Mouse (Mus musculus): ENCODE results near the gene Ankrd22.
"Not testable (repeated sequence)": the region's sequence is repeated elsewhere in the genome, so short reads cannot be mapped to it uniquely, and the experiment has no call there.

Gene Ankrd22

DNA sequence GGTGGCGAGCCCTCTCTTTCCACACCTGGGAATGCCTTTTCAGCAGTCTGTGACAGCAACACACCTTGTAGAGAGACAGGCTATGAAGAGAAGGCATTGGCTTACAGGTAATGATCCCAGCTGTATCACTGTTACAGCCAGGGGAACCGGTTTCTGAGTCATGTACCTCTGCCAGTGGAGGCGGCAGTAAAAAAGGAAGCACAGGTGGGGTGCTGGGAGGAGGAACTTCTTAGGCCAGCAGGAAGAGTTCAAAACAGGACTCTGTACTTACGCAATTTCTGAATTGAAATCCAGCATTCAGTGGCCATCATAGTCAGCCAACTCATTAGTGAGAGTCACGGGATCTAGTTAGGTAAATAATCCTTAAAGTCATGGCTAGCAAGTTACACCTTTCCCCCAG, at the start of gene Ankrd22:
Gene Ankrd22 (minus strand): TSS at position 163 of the 400 bp plus-strand sequence.
- no peak for DNase-seq (ENCODE audit: low spot score)

DNA sequence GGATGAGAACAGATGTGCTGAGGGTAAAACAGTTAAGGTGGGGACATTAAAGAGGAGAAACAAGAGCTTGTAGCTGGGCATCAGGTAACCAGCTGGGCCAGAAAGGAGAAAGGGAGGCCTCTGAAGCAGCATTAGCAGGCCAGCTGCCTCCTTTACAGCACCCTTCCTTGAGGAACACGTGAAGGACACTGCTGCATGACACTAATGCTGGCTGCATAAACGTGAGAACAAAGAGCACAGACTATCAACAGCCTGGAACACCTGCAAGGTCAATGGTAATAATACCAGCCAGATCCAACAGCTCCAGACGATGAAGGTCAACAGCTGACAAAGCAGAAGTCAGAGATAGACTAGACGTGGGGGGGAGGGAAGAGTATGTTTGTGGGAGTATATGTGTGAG, 48.3 kb upstream of the Ankrd22 start:
- DNase-seq (ENCODE audit: low spot score) = no peak

DNA sequence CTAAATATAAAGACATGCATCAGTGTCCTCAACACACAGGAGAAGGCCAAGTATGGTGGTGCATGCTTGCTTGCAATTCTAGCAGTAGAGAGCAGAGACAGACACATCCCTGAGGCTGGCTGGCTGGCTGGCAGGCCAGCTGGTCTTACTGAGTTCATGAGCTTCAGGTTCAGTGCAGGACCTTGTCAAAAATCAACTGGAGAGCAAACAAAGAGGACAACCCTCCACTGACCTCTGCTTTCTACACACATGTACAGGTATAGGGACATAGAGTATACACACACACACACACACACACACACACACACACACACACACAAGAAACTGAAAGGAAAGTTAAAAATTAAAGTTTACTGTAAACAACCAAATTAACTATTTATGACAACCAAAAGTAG, 47.4 kb upstream of the Ankrd22 start:
- no peak for DNase-seq (ENCODE audit: low spot score)

DNA sequence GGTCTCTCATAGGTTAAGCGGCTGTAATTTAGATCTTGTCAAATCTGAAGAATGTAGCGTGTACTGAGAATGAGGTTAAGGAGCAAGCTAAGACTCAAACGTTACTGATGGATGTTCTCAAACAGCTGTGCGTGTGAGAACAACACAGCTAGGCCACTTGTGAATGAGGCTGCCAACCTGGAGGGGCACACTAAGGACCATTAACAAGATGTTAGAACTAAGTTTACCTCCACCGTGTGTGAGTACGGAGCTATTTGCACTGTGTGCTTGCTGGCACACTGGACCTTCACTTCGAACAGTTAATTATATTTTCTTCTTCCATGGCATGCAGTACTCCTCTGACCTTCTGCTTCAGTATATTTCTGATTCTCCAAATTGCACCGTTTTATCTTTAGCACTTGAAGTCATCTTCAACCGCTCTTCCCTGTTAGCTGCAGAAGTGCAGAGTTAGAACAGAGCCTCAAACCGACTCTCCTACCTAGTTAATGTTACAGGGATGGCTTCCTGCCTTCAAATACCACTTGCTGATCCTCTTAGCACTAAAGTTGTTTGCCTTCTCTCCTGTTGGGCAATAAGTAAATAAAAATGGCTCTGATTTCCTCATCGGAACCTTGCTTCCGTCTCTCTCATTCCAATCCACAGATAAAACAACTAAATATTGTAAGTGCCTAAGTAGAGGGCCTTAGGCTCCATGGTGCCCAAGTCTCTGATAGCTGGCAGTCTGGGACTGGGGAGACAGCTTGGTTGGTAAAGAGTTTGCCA, 46.8 kb upstream of the Ankrd22 start:
- DNase-seq (ENCODE audit: low spot score) = no peak

DNA sequence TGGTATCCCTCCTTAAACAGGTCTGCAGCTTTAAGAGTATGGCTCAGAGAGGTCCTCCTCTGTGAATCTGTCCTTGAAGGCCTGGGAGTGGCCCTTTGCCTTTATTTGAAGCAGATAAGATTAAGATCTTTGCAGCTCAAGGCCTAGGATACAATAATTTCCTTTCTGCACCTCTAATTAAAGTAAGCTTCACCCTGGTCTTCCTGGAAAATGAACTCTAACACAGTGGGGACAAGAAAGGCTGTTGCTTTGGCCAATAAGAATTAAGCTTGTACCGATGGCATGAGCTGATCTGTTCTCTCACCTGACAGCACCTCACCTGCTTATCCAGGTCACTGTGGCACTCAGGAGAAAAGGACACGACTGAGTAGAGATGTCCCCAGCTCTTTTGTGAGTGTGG, 45.0 kb upstream of the Ankrd22 start:
- DNase-seq (ENCODE audit: low spot score) = no peak

DNA sequence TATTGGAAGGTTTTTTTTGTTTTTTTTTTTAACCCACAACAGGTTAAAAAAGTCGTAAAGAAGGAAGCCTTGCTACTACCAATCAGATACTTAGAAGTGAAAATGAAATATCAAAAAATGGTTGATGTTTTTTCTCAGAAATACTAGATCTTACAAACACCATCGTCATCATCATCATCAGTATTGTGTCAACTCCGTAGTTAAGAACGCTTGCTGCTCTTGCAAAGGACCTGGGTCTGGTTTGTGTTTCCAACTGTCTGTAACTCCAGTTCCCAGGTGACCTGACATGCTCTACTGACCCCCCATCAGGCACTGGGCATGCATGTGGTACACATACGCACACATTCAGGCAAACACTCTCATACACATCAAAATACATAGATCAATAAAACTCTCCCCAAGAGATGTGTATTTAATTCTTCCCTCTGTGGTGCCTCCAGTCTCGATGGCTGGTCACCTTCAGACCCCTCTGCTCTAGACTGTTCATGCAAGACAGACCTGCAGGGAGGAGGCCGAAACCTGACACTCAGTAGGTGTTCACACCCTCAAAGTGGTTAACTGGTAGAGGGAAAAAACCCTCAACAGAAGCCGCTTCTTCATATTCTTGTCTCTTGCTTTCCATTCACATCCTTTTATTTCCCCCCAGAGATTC, 44.2 kb upstream of the Ankrd22 start:
- no peak for DNase-seq (ENCODE audit: low spot score)

DNA sequence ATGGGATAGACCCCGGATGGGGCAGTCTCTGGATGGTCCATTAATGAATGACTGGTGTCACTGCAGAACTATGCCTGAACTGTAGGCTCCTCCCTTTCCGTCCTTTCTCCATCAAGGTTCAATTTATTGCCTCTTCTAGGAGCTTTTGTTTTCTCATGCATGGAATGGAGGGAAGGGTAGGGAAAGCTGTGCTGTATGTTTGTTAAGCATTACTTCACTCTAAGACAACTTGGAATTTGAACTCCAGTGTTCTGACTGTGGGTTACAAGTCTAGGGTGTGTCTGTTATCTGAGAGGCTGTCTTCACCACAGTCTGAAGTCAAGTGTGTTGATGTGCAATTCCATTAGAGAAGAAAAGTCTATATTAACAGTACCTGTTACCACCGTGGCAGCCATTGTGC, 43.2 kb upstream of the Ankrd22 start:
- DNase-seq (ENCODE audit: low spot score) = no peak

DNA sequence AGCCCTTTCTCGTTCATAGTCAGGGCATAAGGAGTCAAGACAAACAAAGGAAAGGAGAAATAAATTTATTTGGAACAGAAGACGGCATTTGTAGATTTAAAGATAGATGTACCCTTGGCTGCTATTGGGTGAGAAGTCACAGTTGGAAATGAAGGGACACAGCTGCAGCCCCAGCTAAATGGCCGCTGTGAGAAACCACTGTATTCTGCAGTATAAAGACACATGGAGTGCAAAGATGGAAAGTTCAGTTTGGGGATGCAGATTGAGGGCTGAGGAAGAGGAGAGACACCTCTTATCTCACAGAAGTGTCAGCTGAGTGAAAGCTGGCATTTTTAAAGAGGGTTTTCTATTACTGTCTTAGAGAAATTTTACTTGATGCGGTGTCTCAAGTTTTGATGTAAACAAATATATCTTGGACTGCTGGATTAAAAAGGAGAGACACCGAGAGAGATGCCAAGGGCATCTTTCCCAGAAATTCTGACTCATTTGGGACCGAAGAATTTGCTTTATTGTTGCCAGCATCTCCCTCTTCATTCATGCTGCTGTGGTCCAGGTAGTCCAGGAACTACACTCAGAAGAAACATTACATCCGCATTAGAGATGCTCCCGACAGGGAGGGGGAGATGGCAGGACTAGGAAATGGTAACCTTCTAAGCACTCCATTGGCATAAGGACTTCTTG, 41.0 kb upstream of the Ankrd22 start:
- no peak for DNase-seq (ENCODE audit: low spot score)

DNA sequence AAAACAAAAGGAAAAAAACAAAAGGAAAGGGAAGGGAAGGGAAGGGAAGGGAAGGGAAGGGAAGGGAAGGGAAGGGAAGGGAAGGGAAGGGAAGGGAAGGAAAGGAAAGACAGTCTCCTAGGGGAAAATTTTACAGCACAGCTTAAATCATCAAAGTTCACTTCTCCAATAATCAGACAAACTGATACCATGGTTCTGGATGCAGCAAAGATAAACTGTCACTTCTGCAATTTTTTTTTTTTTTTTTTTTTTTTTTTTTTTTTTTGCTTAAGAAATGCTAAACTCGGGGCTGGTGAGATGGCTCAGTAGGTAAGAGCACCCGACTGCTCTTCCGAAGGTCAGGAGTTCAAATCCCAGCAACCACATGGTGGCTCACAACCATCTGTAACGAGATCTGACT, 40.3 kb upstream of the Ankrd22 start:
- DNase-seq (ENCODE audit: low spot score) = not testable (repeated sequence)

DNA sequence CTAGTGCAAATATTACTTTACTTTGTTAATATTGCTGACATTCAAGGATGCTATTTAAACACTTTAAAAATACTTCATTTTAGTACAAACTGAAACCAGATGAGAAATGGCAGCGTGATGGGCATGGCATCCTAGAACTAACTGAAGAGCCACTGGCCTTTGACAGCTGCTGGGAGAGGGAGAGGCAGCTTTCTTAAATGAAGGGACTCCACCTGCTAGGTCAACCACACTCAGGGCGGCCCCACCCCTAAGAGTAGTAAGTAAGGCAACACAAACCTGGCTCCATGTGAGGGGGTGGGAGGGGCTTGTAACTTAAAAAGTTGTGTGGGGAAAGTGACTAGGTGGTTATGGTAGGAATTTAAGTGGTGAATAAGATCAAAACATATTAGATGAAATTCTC, 36.8 kb upstream of the Ankrd22 start:
- peak; percentile 45 for DNase-seq (ENCODE audit: low spot score)

DNA sequence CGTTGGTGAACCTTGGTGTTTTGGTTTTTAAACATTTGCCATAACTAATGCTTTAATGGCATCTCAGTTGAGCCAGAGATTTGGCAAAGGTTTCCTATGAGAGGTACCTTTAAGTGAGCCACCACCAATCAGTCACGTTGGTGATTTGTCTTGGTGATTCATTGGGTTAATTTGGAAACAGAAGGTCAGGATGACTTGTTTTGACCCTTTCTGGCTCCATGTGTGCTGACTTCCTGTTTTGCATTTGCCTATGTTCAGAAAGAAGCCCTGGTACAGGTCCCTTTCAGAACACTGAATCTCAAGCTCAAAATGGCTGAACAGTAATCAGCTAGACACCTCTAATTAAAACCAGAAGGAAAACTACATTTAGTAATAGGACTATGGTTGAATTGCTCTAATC, 33.6 kb upstream of the Ankrd22 start:
- DNase-seq (ENCODE audit: low spot score) = no peak

DNA sequence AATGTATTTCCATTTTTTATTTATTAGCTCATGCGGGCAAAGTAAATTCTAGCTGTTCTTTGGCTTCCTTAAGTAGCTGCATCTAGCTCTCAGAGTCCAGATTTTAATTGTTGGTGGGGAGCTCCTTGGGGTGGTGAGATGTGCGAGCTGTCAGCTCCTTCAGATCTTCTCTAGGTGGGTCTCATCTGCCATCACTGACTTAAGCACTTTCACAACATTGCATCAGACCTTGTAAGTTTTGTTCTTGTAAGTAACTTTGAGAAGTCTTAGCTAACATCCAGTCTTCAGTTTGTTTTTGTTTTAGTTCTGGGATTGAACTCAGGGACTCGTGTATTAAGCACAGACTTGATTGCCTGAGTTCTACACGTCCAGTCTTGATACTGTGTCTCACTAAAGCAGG, 33.0 kb upstream of the Ankrd22 start:
- no peak for DNase-seq (ENCODE audit: low spot score)

DNA sequence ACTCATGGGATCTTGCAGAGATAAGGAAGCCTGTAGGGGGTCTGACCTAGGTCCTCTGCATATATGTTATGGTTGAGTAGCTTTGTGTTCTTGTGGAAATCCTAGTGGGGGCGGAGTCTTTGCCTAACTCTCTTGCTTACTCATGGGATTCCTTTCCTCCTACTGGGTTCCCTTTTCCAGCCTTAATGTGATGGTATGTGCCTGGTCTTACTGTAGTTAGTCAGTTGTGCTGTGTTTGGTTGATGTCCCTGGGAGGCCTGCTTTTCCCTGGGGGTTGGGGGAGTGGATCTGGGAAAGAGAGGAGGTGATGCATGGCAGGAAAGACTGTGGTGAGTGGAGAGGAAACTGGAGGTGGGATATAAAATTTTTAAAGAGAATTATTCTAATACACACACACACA, 32.2 kb upstream of the Ankrd22 start:
- no peak for DNase-seq (ENCODE audit: low spot score)

DNA sequence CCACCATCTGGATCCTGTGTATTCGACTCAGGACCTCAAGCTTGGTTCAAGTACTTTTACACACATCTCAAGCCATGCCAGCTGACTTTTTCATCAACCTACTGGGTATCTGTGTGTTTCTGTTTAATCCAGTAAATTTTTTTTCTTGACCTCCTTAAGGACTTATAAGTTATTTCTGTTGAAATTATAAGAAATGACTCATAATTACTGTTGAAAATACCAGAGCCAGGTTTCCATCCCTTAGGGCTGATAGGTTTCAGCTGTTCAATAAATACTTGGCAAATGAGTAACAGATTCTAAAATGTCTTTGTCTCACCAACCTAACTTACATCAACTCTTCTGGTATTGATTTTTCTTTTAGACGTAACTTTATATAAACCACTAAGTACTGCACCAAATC, 29.2 kb upstream of the Ankrd22 start:
- no peak for DNase-seq (ENCODE audit: low spot score)

DNA sequence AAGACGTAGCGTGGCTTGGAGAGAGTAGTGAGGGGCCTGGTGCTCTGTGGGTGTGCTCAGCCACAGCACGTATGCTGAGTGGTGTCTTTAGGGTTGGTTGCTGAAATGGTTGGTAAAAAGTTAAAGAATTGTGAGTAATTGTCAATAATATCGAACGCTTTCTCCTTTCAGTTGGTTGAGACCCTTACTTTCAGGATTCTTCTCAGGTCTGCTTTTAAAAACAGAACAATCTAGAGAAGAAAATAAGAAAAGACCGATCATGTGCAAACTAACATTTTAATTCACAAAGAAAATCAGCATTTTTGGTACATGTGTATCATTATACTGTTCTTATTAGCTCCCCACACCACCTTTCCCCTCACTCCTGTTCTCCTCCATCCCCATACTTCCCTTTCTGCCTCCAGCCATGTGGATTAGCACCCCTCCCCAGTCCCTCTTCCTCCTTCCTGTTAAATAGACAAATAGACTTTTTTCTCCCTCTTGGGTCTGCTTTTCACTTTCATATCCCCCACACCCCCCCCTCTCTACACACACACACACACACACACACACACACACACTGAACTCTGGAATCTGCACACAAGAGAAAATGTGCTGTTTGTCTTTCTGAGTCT, 28.4 kb upstream of the Ankrd22 start:
- DNase-seq (ENCODE audit: low spot score) = no peak

DNA sequence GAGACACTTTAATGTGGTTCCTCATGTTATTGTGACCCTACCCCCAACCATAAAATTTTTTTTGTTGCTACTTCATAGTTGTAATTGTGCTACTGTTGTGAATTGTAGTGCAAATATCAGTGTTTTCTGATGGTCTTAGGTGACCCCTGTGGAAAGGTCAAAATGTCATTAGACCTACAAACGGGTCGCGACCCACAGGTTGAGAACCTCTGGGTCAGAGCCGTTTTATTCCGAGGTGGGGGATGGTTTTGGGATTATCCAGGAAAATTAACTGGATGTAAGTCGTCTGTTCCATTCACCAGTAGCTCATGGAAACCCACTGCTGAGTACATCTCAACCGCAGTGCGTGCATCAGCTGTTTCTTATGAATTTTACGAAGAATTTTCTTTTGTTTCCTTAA, 27.8 kb upstream of the Ankrd22 start:
- no peak for DNase-seq (ENCODE audit: low spot score)

DNA sequence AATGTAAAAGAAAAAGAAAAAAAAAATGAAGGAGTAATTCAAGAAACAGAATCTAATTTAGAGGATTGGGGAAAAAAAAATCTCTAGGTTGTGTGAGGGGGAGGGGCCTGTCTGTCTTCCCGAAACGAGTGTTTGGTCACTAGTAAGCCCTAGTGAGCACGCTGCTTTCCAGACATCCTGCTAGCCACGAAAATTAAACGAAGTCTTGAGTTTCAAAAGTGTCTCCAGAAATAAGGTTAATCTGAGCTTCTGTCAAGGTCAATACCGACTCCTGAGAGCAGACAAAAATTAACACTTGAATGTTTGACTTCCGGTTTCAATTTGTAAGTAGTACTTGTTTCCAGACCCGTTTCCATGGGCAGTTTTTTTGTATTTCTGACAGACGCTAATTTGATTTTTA, 27.3 kb upstream of the Ankrd22 start:
- DNase-seq (ENCODE audit: low spot score) = no peak

DNA sequence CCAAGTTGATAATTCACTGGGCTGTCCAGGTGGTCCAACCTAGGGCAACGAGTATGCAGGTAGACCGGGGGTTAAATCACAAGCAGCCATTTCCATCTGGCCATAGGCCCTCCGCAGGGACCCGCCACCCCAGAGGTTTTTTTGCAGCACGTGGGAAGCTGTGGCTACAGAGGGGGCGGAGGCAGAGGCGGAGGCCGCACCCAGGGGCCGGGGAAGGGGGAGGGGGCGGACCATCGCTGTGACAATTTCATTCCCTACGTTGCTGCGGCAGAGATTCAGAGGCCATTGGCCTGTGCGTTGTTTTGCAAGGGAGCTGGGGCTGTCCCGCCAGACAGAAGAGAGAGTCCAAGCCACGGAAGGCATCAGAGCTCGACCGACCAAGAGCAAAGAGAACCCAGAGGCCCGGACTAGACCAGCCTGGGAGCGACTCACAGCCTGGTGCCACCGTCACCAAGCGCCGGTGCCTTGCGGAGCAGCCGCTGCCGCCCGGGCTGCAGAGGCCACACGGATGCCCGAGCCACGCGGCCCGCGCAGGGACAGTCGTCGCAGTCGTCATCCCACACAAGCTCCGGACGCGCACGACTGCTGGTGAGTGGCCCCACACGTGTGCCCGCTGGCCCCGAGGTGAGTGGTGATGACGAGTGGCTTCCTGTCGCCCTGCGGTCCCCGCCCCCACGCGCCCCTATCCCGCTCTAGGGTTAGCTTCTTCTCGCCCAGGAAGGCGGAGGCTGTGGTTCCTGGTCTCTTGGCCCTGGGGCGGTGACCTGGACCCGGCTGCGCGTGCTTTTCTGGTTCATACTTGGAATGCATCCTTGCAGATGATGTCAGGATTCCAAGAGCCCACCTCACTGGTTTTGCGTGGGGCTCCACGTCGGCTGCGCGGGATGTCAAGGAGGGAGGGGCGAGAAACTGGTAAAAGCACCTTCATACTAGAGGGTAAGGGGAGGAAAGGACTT, 26.4 kb upstream of the Ankrd22 start, which contains the start of gene Stambpl1:
Gene Stambpl1 (plus strand): TSS at position 222 of the 956 bp plus-strand sequence.
- DNase-seq (ENCODE audit: low spot score) = peak; percentile 87

DNA sequence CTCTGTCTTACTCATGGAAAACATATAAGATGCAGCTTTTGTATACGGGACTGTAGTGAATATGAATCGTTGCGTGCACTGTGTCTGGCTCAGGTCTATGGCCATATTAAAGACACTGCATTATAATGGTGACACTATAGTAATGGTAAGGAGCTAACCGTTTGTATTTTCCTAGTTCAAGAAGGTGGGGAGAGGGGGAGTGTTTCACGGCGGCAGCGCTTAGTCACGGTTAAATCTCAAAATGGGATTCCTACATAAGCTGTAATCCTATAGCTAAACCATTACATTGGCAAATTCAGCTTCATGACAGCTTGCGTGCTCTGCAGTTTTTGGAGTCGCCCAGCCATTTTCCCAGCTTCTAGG, 25.8 kb upstream of the Ankrd22 start:
- no peak for DNase-seq (ENCODE audit: low spot score)

DNA sequence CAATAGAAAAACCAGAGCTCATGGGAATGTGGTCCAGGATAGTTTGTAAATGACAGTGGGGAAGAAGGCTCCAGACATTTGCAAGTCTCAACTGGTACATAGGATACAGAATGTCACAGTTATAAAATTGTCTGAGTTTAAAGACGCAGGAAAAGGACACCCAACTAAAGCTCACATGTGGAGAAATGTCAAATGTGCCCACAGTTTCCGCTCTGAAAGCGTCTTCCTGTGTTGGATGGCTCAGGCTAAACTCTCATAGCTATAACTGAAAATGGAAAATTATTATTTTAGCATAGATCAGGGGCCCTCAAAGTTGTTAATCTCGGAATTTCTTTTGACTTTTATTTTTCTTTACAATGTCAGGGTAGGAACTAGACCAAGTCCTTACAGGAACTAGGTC, 21.0 kb upstream of the Ankrd22 start:
- peak; percentile 63 for DNase-seq (ENCODE audit: low spot score)

DNA sequence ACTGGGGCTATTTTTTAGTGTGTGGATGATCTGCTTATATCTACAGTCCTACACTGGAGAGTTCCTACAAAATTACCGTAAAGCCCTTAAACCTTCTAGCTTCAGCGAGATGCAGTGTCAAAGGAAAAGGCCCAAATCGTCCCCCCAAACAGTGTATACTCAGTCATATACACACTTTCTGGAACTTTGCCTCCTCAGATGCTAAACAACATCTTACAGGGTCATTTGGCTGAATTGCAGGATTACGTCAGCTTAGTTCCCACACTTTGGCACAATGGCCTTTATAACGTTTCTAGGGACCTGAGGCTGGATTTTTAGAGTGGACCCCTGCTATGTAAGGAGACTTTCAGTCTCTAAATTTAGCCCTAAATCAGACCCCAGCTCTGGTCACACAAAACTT, 16.6 kb upstream of the Ankrd22 start:
- no peak for DNase-seq (ENCODE audit: low spot score)

DNA sequence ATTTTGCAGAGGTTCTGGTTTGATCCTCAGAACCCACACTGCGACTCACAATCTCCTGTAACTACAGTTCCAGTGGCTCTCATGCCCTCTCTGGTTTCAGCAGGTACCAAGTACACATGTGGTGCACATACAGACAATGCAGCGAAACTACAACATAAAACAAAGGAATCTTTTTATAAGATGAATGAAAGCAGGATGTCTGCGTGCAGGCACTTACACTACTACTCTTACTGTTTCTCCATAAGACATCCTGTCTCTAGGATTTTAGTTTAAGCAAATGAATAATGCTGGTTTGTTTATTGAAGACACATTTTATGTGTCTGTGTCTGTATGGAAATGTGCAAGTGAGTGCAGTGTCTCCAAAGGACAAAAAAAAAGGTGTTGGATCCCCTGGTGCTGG, 15.4 kb upstream of the Ankrd22 start:
- DNase-seq (ENCODE audit: low spot score) = no peak

All from T-cell, adult 2 months (primary cell).